Mouse (Mus musculus) embryo, embryonic 11.5 days (tissue): ENCODE results near the gene Ralgds.
"Not testable (repeated sequence)": the region's sequence is repeated elsewhere in the genome, so short reads cannot be mapped to it uniquely, and the experiment has no call there.

Experiments
- DNase-seq: peaks from one replicate; pipeline ENCODE4 v3.0.0-alpha.2; 2012; ENCODE audit warnings: low read depth, low spot score

Ralgds gene

GRCm38 (mm10) chr2:28505795-28506194, 7.1 kb upstream of the Ralgds start, which contains the start of gene Gm10134:
TSS of gene Gm10134 (plus strand) at chr2:28506095.
- no peak for DNase-seq

- no peak for DNase-seq
These were observed 6.6 kb upstream of the Ralgds start for GRCm38 (mm10) chr2:28506291-28506690.

- DNase-seq: not testable (repeated sequence)
These were observed 1.3 kb upstream of the Ralgds start for GRCm38 (mm10) chr2:28511600-28511999.

GRCm38 (mm10) chr2:28513431-28514370, 776 bp downstream of the Ralgds start:
- DNase-seq: no peak

- DNase-seq: peak; percentile 78
These were observed 1.6 kb downstream of the Ralgds start for GRCm38 (mm10) chr2:28514489-28514888.

GRCm38 (mm10) chr2:28517206-28517909, 4.4 kb downstream of the Ralgds start:
- peak; percentile 72 for DNase-seq

GRCm38 (mm10) chr2:28518231-28518630, 5.3 kb downstream of the Ralgds start:
- DNase-seq: no peak

GRCm38 (mm10) chr2:28520581-28520980, 7.7 kb downstream of the Ralgds start:
- no peak for DNase-seq

GRCm38 (mm10) chr2:28521571-28522151, 8.7 kb downstream of the Ralgds start:
- DNase-seq: no peak

GRCm38 (mm10) chr2:28522166-28522565, 9.2 kb downstream of the Ralgds start:
- no peak for DNase-seq

GRCm38 (mm10) chr2:28523643-28524117, 10.8 kb downstream of the Ralgds start:
- no peak for DNase-seq

GRCm38 (mm10) chr2:28524406-28524805, 11.5 kb downstream of the Ralgds start:
- no peak for DNase-seq

- DNase-seq: no peak
These were observed 12.5 kb downstream of the Ralgds start for GRCm38 (mm10) chr2:28525219-28525942.

GRCm38 (mm10) chr2:28525943-28526876, 13.3 kb downstream of the Ralgds start:
- DNase-seq: no peak

GRCm38 (mm10) chr2:28527436-28528353, 14.8 kb downstream of the Ralgds start:
- no peak for DNase-seq

- no peak for DNase-seq
These were observed 15.4 kb downstream of the Ralgds start for GRCm38 (mm10) chr2:28528354-28528730.

GRCm38 (mm10) chr2:28529856-28530255, 16.9 kb downstream of the Ralgds start:
- no peak for DNase-seq

GRCm38 (mm10) chr2:28530311-28530710, 17.4 kb downstream of the Ralgds start:
- no peak for DNase-seq
